Mouse (Mus musculus): Measurements from ENCODE around the gene Klhdc7a. TPM values are rescaled to one million over a fixed set of nuclear protein-coding genes. Genes with fewer than 3 reads are reported as not detected.
"Not testable (repeated sequence)": the region's sequence is repeated elsewhere in the genome, so short reads cannot be mapped to it uniquely, and the experiment has no call there.

Klhdc7a gene
- 10 to 100 TPM in 1 of 4 experiments, 1 to 10 TPM in 3; 8.2 to 10.8 (median 9.0) TPM for total RNA-seq (2022)

GRCm38 (mm10) chr4:139967922-139968321 lies at the start of gene Klhdc7a:
Gene Klhdc7a, minus strand, starts transcription at chr4:139968026.
- peak; percentile 67 to 72 for DNase-seq (ENCODE audit: low spot score in 2 of 2)

- DNase-seq (ENCODE audit: low spot score in 2 of 2): no peak
These were observed 48.1 kb upstream of the Klhdc7a start for GRCm38 (mm10) chr4:140015916-140016315.

GRCm38 (mm10) chr4:140010728-140011470 lies 43.1 kb upstream of the Klhdc7a start:
- DNase-seq (ENCODE audit: low spot score in 2 of 2): no peak

- DNase-seq (ENCODE audit: low spot score in 2 of 2): no peak
These were observed 37.1 kb upstream of the Klhdc7a start for GRCm38 (mm10) chr4:140004932-140005331.

- DNase-seq (ENCODE audit: low spot score in 2 of 2): peak; percentile 44 to 60
These were observed 36.3 kb upstream of the Klhdc7a start for GRCm38 (mm10) chr4:140004170-140004569.

- DNase-seq (ENCODE audit: low spot score in 2 of 2): no peak
These were observed 34.2 kb upstream of the Klhdc7a start for GRCm38 (mm10) chr4:140002069-140002468.

GRCm38 (mm10) chr4:140000911-140001310 lies 33.1 kb upstream of the Klhdc7a start:
- no peak for DNase-seq (ENCODE audit: low spot score in 2 of 2)

- DNase-seq (ENCODE audit: low spot score in 2 of 2): no peak
These were observed 31.2 kb upstream of the Klhdc7a start for GRCm38 (mm10) chr4:139999033-139999432.

- no peak for DNase-seq (ENCODE audit: low spot score in 2 of 2)
These were observed 27.8 kb upstream of the Klhdc7a start for GRCm38 (mm10) chr4:139995659-139996058.

GRCm38 (mm10) chr4:139993111-139993755 lies 25.4 kb upstream of the Klhdc7a start:
- DNase-seq (ENCODE audit: low spot score in 2 of 2): no peak

GRCm38 (mm10) chr4:139986913-139987312 lies 19.1 kb upstream of the Klhdc7a start:
- no peak for DNase-seq (ENCODE audit: low spot score in 2 of 2)

- no peak for DNase-seq (ENCODE audit: low spot score in 2 of 2)
These were observed 10.9 kb upstream of the Klhdc7a start for GRCm38 (mm10) chr4:139978716-139979115.

- DNase-seq (ENCODE audit: low spot score in 2 of 2): no peak
These were observed 9.5 kb upstream of the Klhdc7a start for GRCm38 (mm10) chr4:139977308-139977781.

- DNase-seq (ENCODE audit: low spot score in 2 of 2): no peak
These were observed 6.7 kb upstream of the Klhdc7a start for GRCm38 (mm10) chr4:139974506-139974905.

- peak in 1 of 2 experiments; percentile 26 for DNase-seq (ENCODE audit: low spot score in 2 of 2)
These were observed 343 bp downstream of the Klhdc7a start for GRCm38 (mm10) chr4:139967475-139967891.

- DNase-seq (ENCODE audit: low spot score in 2 of 2): no peak
These were observed 845 bp downstream of the Klhdc7a start for GRCm38 (mm10) chr4:139966981-139967380.

GRCm38 (mm10) chr4:139965596-139966185 lies 2.1 kb downstream of the Klhdc7a start:
- no peak for DNase-seq (ENCODE audit: low spot score in 2 of 2)

GRCm38 (mm10) chr4:139964406-139964805 lies 3.4 kb downstream of the Klhdc7a start:
- DNase-seq (ENCODE audit: low spot score in 2 of 2): no peak

GRCm38 (mm10) chr4:139963911-139964310 lies 3.9 kb downstream of the Klhdc7a start:
- DNase-seq (ENCODE audit: low spot score in 2 of 2): no peak

- peak; percentile 23 to 55 for DNase-seq (ENCODE audit: low spot score in 2 of 2)
These were observed 4.8 kb downstream of the Klhdc7a start for GRCm38 (mm10) chr4:139963059-139963458.

- no peak for DNase-seq (ENCODE audit: low spot score in 2 of 2)
These were observed 6.0 kb downstream of the Klhdc7a start for GRCm38 (mm10) chr4:139961816-139962215.

- DNase-seq (ENCODE audit: low spot score in 2 of 2): not testable (repeated sequence)
These were observed 6.5 kb downstream of the Klhdc7a start for GRCm38 (mm10) chr4:139961329-139961728.

Measured in layer of hippocampus, adult 8-10 months (tissue).